Mouse (Mus musculus): ENCODE measurements around the gene Arid1b. TPM values are rescaled to one million over a fixed set of nuclear protein-coding genes. Genes with fewer than 3 reads are reported as not detected.

The Arid1b gene
- polyA plus RNA-seq, 2 experiments: 14.7 to 20.5 TPM

- 93% methylated on average over 1 of the region's 1 CpGs for WGBS
- no peak for ATAC-seq (ENCODE audit: low FRiP score, low read depth)
- DNase-seq (ENCODE audit: low spot score): no peak
These were observed 214.9 kb downstream of the Arid1b start for GRCm38 (mm10) chr17:5209076-5209475.

GRCm38 (mm10) chr17:5210101-5210727, 216.1 kb downstream of the Arid1b start:
- no peak overlapping the region for H3K4me2 ChIP-seq (replicated peaks; ENCODE audit: low read depth, low read length, severe bottlenecking)
- H3K9ac ChIP-seq (ENCODE audit: low read depth, low read length, severe bottlenecking): no peak overlapping the region
- no peak for TF ChIP-seq POLR2A (IDR thresholded peaks at IDR 0.05; ENCODE audit: borderline replicate concordance, extremely low read depth, insufficient read depth, insufficient read length)
- no peak overlapping the region for H3K27ac ChIP-seq (replicated peaks; ENCODE audit: low read depth, low read length)
- peaks cover 17% of the 10 kb centered on the region for H3K4me1 ChIP-seq (ENCODE audit: control insufficient read depth, insufficient read depth, low read length)
- no peak for ATAC-seq (ENCODE audit: low FRiP score, low read depth)
- no peaks in the 10 kb centered on the region for H3K36me3 ChIP-seq (ENCODE audit: control insufficient read depth, insufficient read depth, low read length)
- H3K4me3 ChIP-seq (replicated peaks; ENCODE audit: low read length): no peak overlapping the region
- WGBS: 71% methylated on average over 6 of the region's 6 CpGs
- DNase-seq (ENCODE audit: low spot score): no peak
- no peaks in the 10 kb centered on the region for H3K9me3 ChIP-seq (ENCODE audit: control insufficient read depth, low read length)
- no peaks in the 10 kb centered on the region for H3K27me3 ChIP-seq (ENCODE audit: control insufficient read depth, insufficient read depth, low read length)

More at GRCm38 (mm10) chr17:5209076-5209475, 214.9 kb downstream of the Arid1b start:
- Histone ChIP-seq H3K9me3 (ENCODE audit: control insufficient read depth, low read length) (no peaks in the 10 kb centered on the region), H3K27ac (replicated peaks; ENCODE audit: low read depth, low read length) (no peak overlapping the region), H3K27me3 (ENCODE audit: control insufficient read depth, insufficient read depth, low read length) (no peaks in the 10 kb centered on the region), H3K4me1 (ENCODE audit: control insufficient read depth, insufficient read depth, low read length) (peaks cover 20% of the 10 kb centered on the region), H3K4me2 (replicated peaks; ENCODE audit: low read depth, low read length, severe bottlenecking) (no peak overlapping the region), H3K36me3 (ENCODE audit: control insufficient read depth, insufficient read depth, low read length) (no peaks in the 10 kb centered on the region), H3K4me3 (replicated peaks; ENCODE audit: low read length) (no peak overlapping the region), H3K9ac (ENCODE audit: low read depth, low read length, severe bottlenecking) (no peak overlapping the region)
- no peak for TF ChIP-seq POLR2A (IDR thresholded peaks at IDR 0.05; ENCODE audit: borderline replicate concordance, extremely low read depth, insufficient read depth, insufficient read length)

DNA sequence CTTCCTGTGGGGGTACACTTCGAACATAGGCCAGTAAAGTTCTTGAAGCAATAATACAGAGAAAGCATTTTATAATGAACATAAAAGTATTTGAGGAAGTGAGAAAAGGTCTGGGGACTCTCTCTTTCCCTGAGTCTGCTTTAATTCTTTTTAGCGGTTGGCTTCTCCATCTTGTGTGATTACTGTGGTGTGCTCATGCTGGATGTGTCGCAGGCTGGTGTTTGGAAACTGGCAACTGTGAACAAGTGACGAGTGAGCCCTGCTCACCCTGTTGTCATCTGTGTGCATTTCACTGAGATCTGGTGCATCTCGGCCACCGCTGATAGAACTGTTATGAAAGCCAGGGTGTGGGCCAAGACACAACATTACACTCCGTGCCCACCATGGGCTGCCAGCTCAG, 216.8 kb downstream of the Arid1b start:
- H3K9me3 ChIP-seq (ENCODE audit: control insufficient read depth, low read length): no peaks in the 10 kb centered on the region
- no peaks in the 10 kb centered on the region for H3K36me3 ChIP-seq (ENCODE audit: control insufficient read depth, insufficient read depth, low read length)
- H3K27me3 ChIP-seq (ENCODE audit: control insufficient read depth, insufficient read depth, low read length): no peaks in the 10 kb centered on the region
- ATAC-seq (ENCODE audit: low FRiP score, low read depth) (no peak), DNase-seq (ENCODE audit: low spot score) (no peak)
- peaks cover 13% of the 10 kb centered on the region for H3K4me1 ChIP-seq (ENCODE audit: control insufficient read depth, insufficient read depth, low read length)
- no peak overlapping the region for H3K9ac ChIP-seq (ENCODE audit: low read depth, low read length, severe bottlenecking)
- 92% methylated on average over 7 of the region's 7 CpGs for WGBS
- TF ChIP-seq POLR2A (IDR thresholded peaks at IDR 0.05; ENCODE audit: borderline replicate concordance, extremely low read depth, insufficient read depth, insufficient read length): no peak
- no peak overlapping the region for H3K4me3 ChIP-seq (replicated peaks; ENCODE audit: low read length)
- no peak overlapping the region for H3K4me2 ChIP-seq (replicated peaks; ENCODE audit: low read depth, low read length, severe bottlenecking)
- H3K27ac ChIP-seq (replicated peaks; ENCODE audit: low read depth, low read length): no peak overlapping the region

GRCm38 (mm10) chr17:5212166-5212565, 218.0 kb downstream of the Arid1b start:
- WGBS: 76% methylated on average over 12 of the region's 12 CpGs
- no peaks in the 10 kb centered on the region for H3K36me3 ChIP-seq (ENCODE audit: control insufficient read depth, insufficient read depth, low read length)
- no peak overlapping the region for H3K4me3 ChIP-seq (replicated peaks; ENCODE audit: low read length)

DNA sequence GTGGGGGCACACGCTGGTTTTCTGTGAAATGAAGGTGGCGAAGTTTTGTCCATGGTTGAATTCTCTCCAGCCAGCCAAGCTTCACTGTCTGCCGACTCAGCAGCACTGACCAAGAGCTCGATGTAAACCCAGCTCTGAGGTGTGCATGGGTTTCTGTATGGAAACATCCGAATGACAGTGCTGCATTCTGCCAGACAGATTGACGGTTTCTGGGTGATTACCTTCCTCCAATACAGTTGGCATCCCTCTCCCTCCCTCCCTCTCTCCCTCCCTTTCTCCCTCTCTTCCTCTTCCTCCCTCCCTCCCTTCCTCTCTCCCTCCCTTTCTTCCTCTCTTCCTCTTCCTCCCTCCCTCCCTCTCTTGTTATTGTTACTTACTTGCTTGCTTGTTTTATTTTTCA, 219.3 kb downstream of the Arid1b start:
- DNase-seq (ENCODE audit: low spot score): no peak
- Histone ChIP-seq H3K9ac (ENCODE audit: low read depth, low read length, severe bottlenecking) (no peak overlapping the region), H3K27me3 (ENCODE audit: control insufficient read depth, insufficient read depth, low read length) (no peaks in the 10 kb centered on the region), H3K4me1 (ENCODE audit: control insufficient read depth, insufficient read depth, low read length) (peaks cover 24% of the 10 kb centered on the region), H3K36me3 (ENCODE audit: control insufficient read depth, insufficient read depth, low read length) (no peaks in the 10 kb centered on the region), H3K4me2 (replicated peaks; ENCODE audit: low read depth, low read length, severe bottlenecking) (no peak overlapping the region), H3K4me3 (replicated peaks; ENCODE audit: low read length) (no peak overlapping the region), H3K9me3 (ENCODE audit: control insufficient read depth, low read length) (no peaks in the 10 kb centered on the region), H3K27ac (replicated peaks; ENCODE audit: low read depth, low read length) (no peak overlapping the region)
- no peak for ATAC-seq (ENCODE audit: low FRiP score, low read depth)
- TF ChIP-seq POLR2A (IDR thresholded peaks at IDR 0.05; ENCODE audit: borderline replicate concordance, extremely low read depth, insufficient read depth, insufficient read length): no peak
- WGBS: 58% methylated on average over 5 of the region's 6 CpGs

More at GRCm38 (mm10) chr17:5212166-5212565, 218.0 kb downstream of the Arid1b start:
- peaks cover 13% of the 10 kb centered on the region for H3K4me1 ChIP-seq (ENCODE audit: control insufficient read depth, insufficient read depth, low read length)
- ATAC-seq (ENCODE audit: low FRiP score, low read depth): no peak
- no peak for DNase-seq (ENCODE audit: low spot score)
- no peak overlapping the region for H3K27ac ChIP-seq (replicated peaks; ENCODE audit: low read depth, low read length)
- no peaks in the 10 kb centered on the region for H3K9me3 ChIP-seq (ENCODE audit: control insufficient read depth, low read length)
- TF ChIP-seq POLR2A (IDR thresholded peaks at IDR 0.05; ENCODE audit: borderline replicate concordance, extremely low read depth, insufficient read depth, insufficient read length): no peak
- no peaks in the 10 kb centered on the region for H3K27me3 ChIP-seq (ENCODE audit: control insufficient read depth, insufficient read depth, low read length)
- no peak overlapping the region for H3K9ac ChIP-seq (ENCODE audit: low read depth, low read length, severe bottlenecking)
- H3K4me2 ChIP-seq (replicated peaks; ENCODE audit: low read depth, low read length, severe bottlenecking): no peak overlapping the region

All from limb, embryonic 14.5 days (tissue).